Comparison of ENCODE assay signal across 8 mouse cellular contexts in genomic region chr16:97995849-97996615, GRCm38 (mm10). TPM values are rescaled to one million over a fixed set of nuclear protein-coding genes. Genes with fewer than 3 reads are reported as not detected.
A peak's percentile ranks its signal among the peaks of the same experiment; 100 is the strongest.
DNase-seq lines count a peak whose midpoint lies in the region; ATAC-seq lines count a peak whose summit lies in the region.

No protein-coding gene starts in this region.

- 18% methylated on average over 1 of the region's 1 CpGs for WGBS in heart, embryonic 11.5 days (ENCODE audit: insufficient replicate concordance)

- no peak for ATAC-seq in heart, embryonic 11.5 days (replicated peaks; ENCODE audit: insufficient number of reproducible peaks, low FRiP score, low TSS enrichment)
- peak; percentile 27 for ATAC-seq in megakaryocyte-erythroid progenitor cell, adult 5-6 weeks (replicated peaks; ENCODE audit: low FRiP score, low TSS enrichment, poor library complexity, severe bottlenecking)

- H3K27ac ChIP-seq in heart, embryonic 11.5 days (ENCODE audit: low read depth, low read length) = no peak overlapping the region

- H3K9me3 ChIP-seq in heart, embryonic 11.5 days (replicated peaks; ENCODE audit: control insufficient read depth, low read length) = no peaks in the 10 kb centered on the region

- peak; percentile 13 for DNase-seq in kidney, adult 18-20 months
- no peak for DNase-seq in kidney, postnatal 25 days
- DNase-seq in adrenal gland, postnatal 25 days = peak; percentile 47
- DNase-seq in kidney, postnatal 10 days = peak; percentile 11
- no peak for DNase-seq in left cerebral cortex, postnatal 4 days
- DNase-seq in cerebellum, adult 11 months = no peak

- no peaks in the 10 kb centered on the region for H3K36me3 ChIP-seq in heart, embryonic 11.5 days (ENCODE audit: control insufficient read depth, insufficient read depth, low read length)

- H3K4me1 ChIP-seq in heart, embryonic 11.5 days (ENCODE audit: control insufficient read depth, insufficient read depth, low read length) = peaks cover 10% of the 10 kb centered on the region

- peak overlapping the region; percentile 69 for H3K4me2 ChIP-seq in heart, embryonic 11.5 days

- peak overlapping the region; percentile 60 for H3K4me3 ChIP-seq in heart, embryonic 11.5 days (ENCODE audit: low read depth, low read length)

- no peaks in the 10 kb centered on the region for H3K27me3 ChIP-seq in heart, embryonic 11.5 days (ENCODE audit: control insufficient read depth, insufficient read depth, low read length)

- intact Hi-C loops in left cerebral cortex, postnatal 4 days (cut with DNase I) = no loop called here

- H3K9ac ChIP-seq in heart, embryonic 11.5 days (ENCODE audit: low read depth, low read length) = peak overlapping the region; percentile 72; the same call in 1 of the 2 replicates

RNA-seq across cellular contexts. Expression of gene B230307C23Rik, which starts 1.1 kb away (rescaled TPM):
- total RNA-seq in adrenal gland, postnatal 25 days (2021) = 45.3 and 48.6 TPM in 2 replicates
- 14.8 and 24.6 TPM in 2 replicates for polyA plus RNA-seq in heart, embryonic 11.5 days (2014; fragmentation: Nextera tagmentation; extraction: Ambion mirVana)
- 25.2 and 35.0 TPM in 2 replicates for total RNA-seq in megakaryocyte-erythroid progenitor cell, adult 5-6 weeks (2014; fragmentation: Nextera tagmentation)
- 79.4 and 105 TPM in 2 replicates for total RNA-seq in megakaryocyte-erythroid progenitor cell, adult 5-6 weeks (2017)
- total RNA-seq in left cerebral cortex, postnatal 4 days (2021) = 10 to 100 TPM; 25.2 to 30.0 TPM

RNA-seq across cellular contexts. Expression of gene Zbtb21, which starts 33.6 kb away (rescaled TPM):
- 35.4 and 35.6 TPM in 2 replicates for total RNA-seq in adrenal gland, postnatal 25 days (2021)
- polyA plus RNA-seq in heart, embryonic 11.5 days (2014; fragmentation: Nextera tagmentation; extraction: Ambion mirVana) = 10.4 and 11.2 TPM in 2 replicates
- total RNA-seq in megakaryocyte-erythroid progenitor cell, adult 5-6 weeks (2014; fragmentation: Nextera tagmentation) = 12.0 and 19.6 TPM in 2 replicates
- 7.5 and 10.3 TPM in 2 replicates for total RNA-seq in megakaryocyte-erythroid progenitor cell, adult 5-6 weeks (2017)
- 10 to 100 TPM; 24.7 to 28.7 TPM for total RNA-seq in left cerebral cortex, postnatal 4 days (2021)

RNA-seq across cellular contexts. Expression of gene C2cd2, which starts 33.6 kb away (rescaled TPM):
- total RNA-seq in adrenal gland, postnatal 25 days (2021) = 24.7 and 25.2 TPM in 2 replicates
- 14.6 and 16.2 TPM in 2 replicates for polyA plus RNA-seq in heart, embryonic 11.5 days (2014; fragmentation: Nextera tagmentation; extraction: Ambion mirVana)
- 10.0 and 19.5 TPM in 2 replicates for total RNA-seq in megakaryocyte-erythroid progenitor cell, adult 5-6 weeks (2014; fragmentation: Nextera tagmentation)
- total RNA-seq in megakaryocyte-erythroid progenitor cell, adult 5-6 weeks (2017) = 18.2 and 21.9 TPM in 2 replicates
- total RNA-seq in left cerebral cortex, postnatal 4 days (2021) = 10 to 100 TPM; 28.9 to 36.1 TPM

Comparison
In these comparisons a context has a peak if more than half of its experiments do, and no peak if none do; other contexts are left out.
1. DNase-seq: peak in kidney, adult 18-20 months (single experiment), adrenal gland, postnatal 25 days (single experiment) and kidney, postnatal 10 days (single experiment); none in kidney, postnatal 25 days (0 of 2), left cerebral cortex, postnatal 4 days (single experiment) and cerebellum, adult 11 months (single experiment).